Mouse (Mus musculus) CD4-positive helper T cell, adult 2 months (primary cell): Measurements from ENCODE around the gene Flrt2.
"Not testable (repeated sequence)": the region's sequence is repeated elsewhere in the genome, so short reads cannot be mapped to it uniquely, and the experiment has no call there.

Experiments used
- DNase-seq: peaks from one replicate; pipeline ENCODE4 v3.0.0-alpha.2; 2012; ENCODE audit warnings: low read depth, missing footprints, low spot score

Flrt2 gene

GRCm38 (mm10) chr12:95691961-95692767, at the start of gene Flrt2:
Gene Flrt2 (plus strand): TSS chr12:95692226.
- no peak for DNase-seq

- no peak for DNase-seq
Observed at GRCm38 (mm10) chr12:95642226-95642625, 49.8 kb upstream of the Flrt2 start.

- DNase-seq = not testable (repeated sequence)
Observed at GRCm38 (mm10) chr12:95647179-95647578, 44.8 kb upstream of the Flrt2 start.

GRCm38 (mm10) chr12:95652172-95653156, 39.6 kb upstream of the Flrt2 start:
- no peak for DNase-seq

- no peak for DNase-seq
Observed at GRCm38 (mm10) chr12:95656594-95656993, 35.4 kb upstream of the Flrt2 start.

- no peak for DNase-seq
Observed at GRCm38 (mm10) chr12:95667296-95667695, 24.7 kb upstream of the Flrt2 start.

- no peak for DNase-seq
Observed at GRCm38 (mm10) chr12:95675711-95676110, 16.3 kb upstream of the Flrt2 start.

GRCm38 (mm10) chr12:95690819-95691218, 1.2 kb upstream of the Flrt2 start:
- DNase-seq = no peak

GRCm38 (mm10) chr12:95692948-95693650, 1.1 kb downstream of the Flrt2 start:
- DNase-seq = no peak

- no peak for DNase-seq
Observed at GRCm38 (mm10) chr12:95693651-95694471, 1.8 kb downstream of the Flrt2 start.

GRCm38 (mm10) chr12:95694507-95694906, 2.5 kb downstream of the Flrt2 start:
- no peak for DNase-seq

GRCm38 (mm10) chr12:95694991-95695833, 3.2 kb downstream of the Flrt2 start:
- no peak for DNase-seq

GRCm38 (mm10) chr12:95695834-95696521, 4.0 kb downstream of the Flrt2 start:
- no peak for DNase-seq

- DNase-seq = no peak
Observed at GRCm38 (mm10) chr12:95696522-95697025, 4.5 kb downstream of the Flrt2 start.

- DNase-seq = no peak
Observed at GRCm38 (mm10) chr12:95698556-95698955, 6.5 kb downstream of the Flrt2 start.

- DNase-seq = no peak
Observed at GRCm38 (mm10) chr12:95700746-95701145, 8.7 kb downstream of the Flrt2 start.

GRCm38 (mm10) chr12:95701580-95701979, 9.6 kb downstream of the Flrt2 start:
- no peak for DNase-seq

- no peak for DNase-seq
Observed at GRCm38 (mm10) chr12:95705006-95705405, 13.0 kb downstream of the Flrt2 start.

- DNase-seq = no peak
Observed at GRCm38 (mm10) chr12:95723265-95723664, 31.2 kb downstream of the Flrt2 start.
